Mouse (Mus musculus): ENCODE data around the gene Sp7. TPM values are rescaled to one million over a fixed set of nuclear protein-coding genes. Genes with fewer than 3 reads are reported as not detected.

The Sp7 gene
- polyA plus RNA-seq, 1 experiment from 2014 or later: 1.0 TPM

DNA sequence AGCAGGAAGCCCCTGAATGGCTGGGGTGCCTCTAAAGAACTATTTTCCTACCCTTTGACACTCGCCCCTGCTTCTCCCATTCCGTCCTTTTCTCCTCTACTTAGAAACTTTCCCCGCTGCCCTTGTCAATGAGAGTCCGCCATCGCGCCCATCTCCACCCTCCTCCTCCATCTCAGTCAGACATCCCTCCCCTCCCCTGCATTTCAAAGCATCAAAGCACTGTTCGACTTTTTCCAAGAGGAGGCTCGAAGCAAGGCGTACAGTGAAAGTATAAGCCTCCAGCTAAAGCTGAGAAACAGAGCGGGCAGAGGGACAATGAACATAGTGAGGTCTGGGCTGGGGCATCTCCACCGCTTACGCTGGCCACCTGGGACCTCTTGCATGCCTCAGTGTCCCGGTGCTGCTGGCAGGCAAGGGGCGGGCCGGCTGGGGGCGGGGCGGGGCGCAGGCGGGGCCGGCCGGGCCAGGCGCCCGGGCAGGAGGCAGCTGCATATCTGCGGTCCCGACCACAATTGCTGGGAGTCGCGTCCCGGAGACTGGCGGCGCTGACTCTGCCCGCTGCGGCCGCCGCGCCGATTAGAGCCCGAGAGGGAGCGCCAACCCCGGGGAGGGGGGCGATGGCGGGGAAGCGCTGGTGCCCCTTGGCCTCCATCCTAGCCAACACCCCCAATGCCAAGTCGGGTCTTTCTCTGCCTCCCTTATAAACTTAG, 9.6 kb upstream of the Sp7 start:
- WGBS: under 1% methylated on average over 43 of the region's 43 CpGs
- peak; percentile 75 for DNase-seq (ENCODE audit: low spot score)
- peak overlapping the region; percentile 80 for H3K4me3 ChIP-seq
- H3K27ac ChIP-seq: peak overlapping the region; percentile 89
- peaks cover 30% of the 10 kb centered on the region for H3K4me1 ChIP-seq (replicated peaks)
- no peaks in the 10 kb centered on the region for H3K9me3 ChIP-seq
- peaks cover 28% of the 10 kb centered on the region for H3K27me3 ChIP-seq (ENCODE audit: insufficient read depth, poor library complexity, severe bottlenecking)
- H3K36me3 ChIP-seq: no peaks in the 10 kb centered on the region

DNA sequence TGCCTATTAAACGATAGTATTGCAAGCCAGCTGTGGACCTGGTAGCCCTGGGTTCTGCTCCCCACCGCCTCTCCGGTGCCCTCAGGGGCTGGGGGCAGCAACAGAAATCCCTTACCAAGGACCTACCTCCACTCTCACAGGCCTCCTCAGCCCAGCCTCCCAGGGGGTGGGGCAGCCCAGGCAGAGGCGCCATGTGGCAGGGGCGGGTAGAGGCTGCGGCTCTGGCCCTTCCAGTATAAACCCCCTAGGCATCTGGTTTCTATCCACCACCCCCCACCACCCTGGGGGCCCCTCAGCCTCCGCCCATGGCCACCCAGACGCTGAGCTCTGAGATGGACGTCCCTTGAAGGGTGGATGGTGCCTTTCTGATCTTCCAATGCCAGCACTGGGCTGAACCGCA, 3.7 kb upstream of the Sp7 start:
- peak overlapping the region; percentile 71 for H3K27ac ChIP-seq
- peak; percentile 41 for DNase-seq (ENCODE audit: low spot score)
- peaks cover 39% of the 10 kb centered on the region for H3K4me1 ChIP-seq (replicated peaks)
- H3K27me3 ChIP-seq (ENCODE audit: insufficient read depth, poor library complexity, severe bottlenecking): peaks cover 69% of the 10 kb centered on the region
- no peaks in the 10 kb centered on the region for H3K36me3 ChIP-seq
- H3K4me3 ChIP-seq: peak overlapping the region; percentile 21
- H3K9me3 ChIP-seq: no peaks in the 10 kb centered on the region
- 5% methylated on average over 10 of the region's 10 CpGs for WGBS

DNA sequence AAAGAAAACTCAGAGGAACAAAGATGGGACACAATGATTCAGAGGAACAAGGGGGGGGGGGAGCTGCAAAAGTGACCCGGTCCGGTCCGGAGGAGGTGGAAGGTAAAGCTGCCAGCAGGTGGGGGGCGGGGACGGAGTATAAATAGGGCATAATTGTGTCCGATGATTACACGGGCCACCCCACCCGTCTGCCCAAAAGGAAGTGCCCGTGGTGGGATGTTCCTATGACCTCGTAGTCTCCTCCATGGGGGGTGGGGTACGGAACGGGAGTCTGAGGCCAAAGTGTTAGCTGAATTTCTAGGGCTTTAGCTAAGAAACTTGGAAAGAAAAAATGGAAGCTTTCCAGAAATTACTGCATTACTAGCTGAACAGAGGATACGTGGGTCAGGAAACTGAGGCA, 3.0 kb upstream of the Sp7 start:
- 8% methylated on average over 13 of the region's 13 CpGs for WGBS
- no peak for DNase-seq (ENCODE audit: low spot score)
- 0 out of 2 replicates have a peak overlapping the region, but pooled peaks have one; percentile 21 for H3K4me3 ChIP-seq

DNA sequence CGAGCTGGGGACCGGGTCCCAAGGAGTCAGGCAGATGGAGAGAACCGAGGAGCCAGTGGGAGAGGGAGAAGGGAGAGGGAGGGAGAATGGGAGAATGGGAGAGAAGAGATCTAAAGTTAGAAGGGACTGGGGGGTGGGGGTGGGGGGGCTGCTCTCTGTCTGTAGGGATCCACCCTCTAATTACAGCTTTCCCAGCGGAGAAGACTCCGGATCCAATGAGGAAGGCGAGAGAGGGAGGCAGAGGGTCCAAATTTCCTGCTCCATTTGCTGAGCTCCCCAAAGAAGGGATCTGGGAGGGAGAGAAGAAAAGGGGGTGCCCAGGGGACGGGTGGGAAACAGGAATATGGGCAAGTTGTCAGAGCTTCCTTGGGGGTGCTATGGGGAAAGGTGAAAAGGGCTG, 744 bp downstream of the Sp7 start:
- peaks cover 87% of the 10 kb centered on the region for H3K27me3 ChIP-seq (ENCODE audit: insufficient read depth, poor library complexity, severe bottlenecking)
- H3K4me1 ChIP-seq (replicated peaks): peaks cover 48% of the 10 kb centered on the region
- peak overlapping the region; percentile 45 for H3K4me3 ChIP-seq
- no peaks in the 10 kb centered on the region for H3K9me3 ChIP-seq
- H3K27ac ChIP-seq: peak overlapping the region; percentile 79
- WGBS: 5% methylated on average over 7 of the region's 7 CpGs
- no peaks in the 10 kb centered on the region for H3K36me3 ChIP-seq
- DNase-seq (ENCODE audit: low spot score): no peak

More for the DNA sequence above, 3.0 kb upstream of the Sp7 start:
- H3K27ac ChIP-seq: no peak overlapping the region
- H3K9me3 ChIP-seq: no peaks in the 10 kb centered on the region
- H3K36me3 ChIP-seq: no peaks in the 10 kb centered on the region
- peaks cover 69% of the 10 kb centered on the region for H3K27me3 ChIP-seq (ENCODE audit: insufficient read depth, poor library complexity, severe bottlenecking)
- H3K4me1 ChIP-seq (replicated peaks): peaks cover 43% of the 10 kb centered on the region

DNA sequence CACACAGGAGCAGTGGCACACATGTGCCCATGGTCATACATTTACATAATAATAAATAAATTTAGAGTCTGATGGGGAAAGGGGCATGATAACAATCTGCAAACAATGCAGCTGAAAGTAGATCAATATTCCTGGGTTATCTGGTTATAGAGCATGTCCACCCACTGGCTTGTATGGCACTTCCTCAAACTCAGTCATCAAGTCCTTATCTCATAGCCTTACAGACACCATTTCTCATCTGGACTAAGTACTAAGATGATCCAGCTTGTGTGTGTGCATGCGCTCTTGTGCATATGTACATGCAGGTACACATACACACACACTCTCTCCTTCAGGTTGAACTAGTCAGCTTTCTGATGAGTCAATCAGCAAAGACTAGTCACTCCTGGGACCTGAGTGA, 2.3 kb downstream of the Sp7 start:
- Histone ChIP-seq H3K4me1 (replicated peaks) (peaks cover 34% of the 10 kb centered on the region), H3K27me3 (ENCODE audit: insufficient read depth, poor library complexity, severe bottlenecking) (peaks cover 79% of the 10 kb centered on the region), H3K36me3 (no peaks in the 10 kb centered on the region), H3K4me3 (no peak overlapping the region), H3K9me3 (no peaks in the 10 kb centered on the region), H3K27ac (no peak overlapping the region)
- no peak for DNase-seq (ENCODE audit: low spot score)
- WGBS: 100% methylated on average over 1 of the region's 1 CpGs

DNA sequence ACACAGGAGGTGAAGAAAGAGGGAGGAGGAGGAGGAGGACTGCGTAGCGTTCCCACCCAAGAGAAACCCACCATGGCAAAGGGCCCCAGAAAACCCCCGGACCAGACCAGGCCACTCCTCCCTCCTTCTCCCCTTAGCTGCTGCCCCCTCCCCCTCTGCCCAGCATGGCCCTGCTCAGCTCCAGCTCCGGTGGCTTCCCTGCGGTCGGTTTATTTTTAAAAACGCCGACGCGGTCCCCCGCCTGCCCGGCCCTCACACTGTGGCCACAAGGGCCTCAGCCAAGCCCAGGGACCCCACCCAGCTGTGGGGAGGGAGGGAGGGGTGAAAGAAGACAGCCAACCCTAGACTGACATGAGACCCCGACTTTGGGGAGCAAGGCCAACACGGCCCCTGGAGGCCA, 4.3 kb downstream of the Sp7 start:
- Histone ChIP-seq H3K9me3 (no peaks in the 10 kb centered on the region), H3K4me1 (replicated peaks) (peaks cover 54% of the 10 kb centered on the region), H3K27ac (peak overlapping the region; percentile 80), H3K27me3 (ENCODE audit: insufficient read depth, poor library complexity, severe bottlenecking) (peaks cover 87% of the 10 kb centered on the region), H3K36me3 (no peaks in the 10 kb centered on the region), H3K4me3 (peak overlapping the region; percentile 37)
- peak; percentile 52 for DNase-seq (ENCODE audit: low spot score)
- WGBS: 10% methylated on average over 14 of the region's 14 CpGs

DNA sequence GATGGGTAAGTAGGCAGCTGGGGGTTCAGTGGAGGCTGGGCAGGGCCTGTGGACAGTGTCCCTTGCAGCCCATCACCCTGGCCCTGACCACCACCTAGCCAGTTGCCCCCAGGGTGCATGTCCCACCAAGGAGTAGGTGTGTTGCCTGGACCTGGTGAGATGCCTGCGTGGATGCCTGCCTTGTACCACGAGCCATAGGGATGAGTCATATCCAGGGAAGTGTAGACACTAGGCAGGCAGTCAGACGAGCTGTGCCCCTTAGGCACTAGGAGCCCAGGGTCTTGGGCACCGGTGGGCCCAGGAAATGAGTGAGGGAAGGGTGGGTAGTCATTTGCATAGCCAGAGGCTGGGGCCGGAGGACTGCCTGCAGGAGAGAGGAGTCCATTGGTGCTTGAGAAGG, 8.1 kb downstream of the Sp7 start:
- H3K36me3 ChIP-seq: no peaks in the 10 kb centered on the region
- peaks cover 69% of the 10 kb centered on the region for H3K27me3 ChIP-seq (ENCODE audit: insufficient read depth, poor library complexity, severe bottlenecking)
- peak overlapping the region; percentile 37 for H3K4me3 ChIP-seq
- no peaks in the 10 kb centered on the region for H3K9me3 ChIP-seq
- H3K27ac ChIP-seq: peak overlapping the region; percentile 77
- WGBS: 18% methylated on average over 5 of the region's 5 CpGs
- DNase-seq (ENCODE audit: low spot score): no peak
- H3K4me1 ChIP-seq (replicated peaks): peaks cover 65% of the 10 kb centered on the region

DNA sequence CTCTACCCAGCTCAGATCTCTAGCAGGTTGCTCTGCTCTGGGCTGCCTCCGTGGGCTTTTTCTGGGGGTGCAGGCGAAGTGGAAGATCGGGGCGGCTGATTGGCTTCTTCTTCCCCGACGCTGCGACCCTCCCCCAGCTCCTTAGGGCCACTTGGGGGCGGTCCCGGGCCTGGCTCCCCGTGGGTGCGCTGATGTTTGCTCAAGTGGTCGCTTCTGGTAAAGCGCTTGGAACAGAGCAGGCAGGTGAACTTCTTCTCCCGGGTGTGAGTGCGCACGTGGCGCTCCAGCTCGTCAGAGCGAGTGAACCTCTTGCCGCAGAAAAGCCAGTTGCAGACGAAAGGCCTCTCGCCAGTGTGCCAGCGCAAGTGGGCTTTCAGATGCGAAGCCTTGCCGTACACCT, 8.9 kb downstream of the Sp7 start:
- no peaks in the 10 kb centered on the region for H3K9me3 ChIP-seq
- H3K27me3 ChIP-seq (ENCODE audit: insufficient read depth, poor library complexity, severe bottlenecking): peaks cover 62% of the 10 kb centered on the region
- peaks cover 65% of the 10 kb centered on the region for H3K4me1 ChIP-seq (replicated peaks)
- H3K4me3 ChIP-seq: peak overlapping the region; percentile 37
- H3K36me3 ChIP-seq: no peaks in the 10 kb centered on the region
- peak overlapping the region; percentile 77 for H3K27ac ChIP-seq
- DNase-seq (ENCODE audit: low spot score): peak; percentile 46
- WGBS: 1% methylated on average over 25 of the region's 25 CpGs

DNA sequence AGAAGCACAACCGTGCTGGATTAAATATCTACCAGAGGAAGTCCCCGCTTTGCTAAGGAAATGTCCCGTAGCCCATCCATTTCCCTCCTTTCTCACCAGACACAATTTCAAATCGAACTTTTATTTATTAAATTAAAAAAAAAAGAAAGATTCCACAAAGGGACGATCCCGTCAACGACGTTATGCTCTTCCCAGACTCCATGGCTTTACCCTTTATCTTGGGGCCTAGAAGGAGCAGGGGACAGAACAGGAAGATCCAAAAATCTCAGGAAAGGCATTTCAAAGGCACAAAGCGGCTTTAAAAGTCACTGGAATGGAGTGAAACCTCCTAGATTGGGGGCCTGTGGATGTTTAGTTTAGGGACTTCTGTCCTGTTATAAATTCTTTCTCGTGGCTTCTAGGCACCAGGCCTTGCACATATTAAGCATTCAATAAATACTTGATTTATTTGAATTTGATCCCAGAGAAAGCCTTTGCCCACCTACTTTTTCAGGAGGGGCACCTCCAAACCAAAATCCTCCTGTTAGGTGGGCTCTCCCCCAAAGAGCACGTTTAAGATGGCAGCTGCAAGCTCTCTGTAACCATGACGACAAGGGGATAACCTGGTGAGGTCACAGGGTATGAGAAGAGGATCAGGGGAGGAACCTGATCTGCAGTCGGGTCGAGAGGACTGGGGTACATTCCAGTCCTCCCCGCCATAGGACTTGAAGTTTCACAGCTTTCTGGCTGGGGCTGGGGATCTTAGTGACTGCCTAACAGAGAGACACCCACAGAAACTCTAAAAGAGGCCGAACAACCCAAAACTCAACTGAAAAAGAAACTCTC, 10.3 kb downstream of the Sp7 start:
- peak; percentile 44 for DNase-seq (ENCODE audit: low spot score)
- Histone ChIP-seq H3K36me3 (no peaks in the 10 kb centered on the region), H3K4me3 (peak overlapping the region; percentile 65), H3K9me3 (no peaks in the 10 kb centered on the region), H3K27me3 (ENCODE audit: insufficient read depth, poor library complexity, severe bottlenecking) (peaks cover 50% of the 10 kb centered on the region), H3K27ac (peak overlapping the region; percentile 97), H3K4me1 (replicated peaks) (peaks cover 54% of the 10 kb centered on the region)
- 16% methylated on average over 16 of the region's 16 CpGs for WGBS

DNA sequence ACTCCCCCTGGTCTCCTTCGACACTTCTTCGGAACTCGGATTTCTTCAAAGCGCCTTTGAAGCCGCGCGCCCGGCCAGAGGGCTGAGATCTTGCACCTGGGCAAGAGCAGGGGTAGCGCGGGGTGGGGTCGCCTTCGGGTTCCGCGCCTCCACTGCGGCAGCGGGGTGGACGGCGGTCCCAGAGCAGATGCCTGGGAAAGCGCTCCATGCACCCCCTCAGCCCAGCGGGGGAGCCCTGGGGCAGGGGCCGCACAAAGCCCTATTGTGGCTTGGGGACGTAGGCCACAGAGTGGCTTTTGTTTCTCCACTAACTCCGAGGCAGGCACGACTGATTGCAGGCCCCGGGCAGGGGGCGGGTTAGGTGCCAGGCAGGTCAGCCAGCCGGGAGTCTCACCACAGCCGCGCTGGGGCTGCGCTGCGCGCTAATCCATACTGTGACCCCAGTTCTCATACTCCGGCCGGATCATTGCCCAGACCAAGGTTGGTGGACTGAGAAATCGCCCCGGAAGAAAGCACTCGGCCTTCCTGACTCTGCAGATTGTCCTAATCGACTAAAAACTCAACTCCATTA, 11.0 kb downstream of the Sp7 start:
- Histone ChIP-seq H3K36me3 (no peaks in the 10 kb centered on the region), H3K4me1 (replicated peaks) (peaks cover 57% of the 10 kb centered on the region)
- under 1% methylated on average over 38 of the region's 38 CpGs for WGBS

DNA sequence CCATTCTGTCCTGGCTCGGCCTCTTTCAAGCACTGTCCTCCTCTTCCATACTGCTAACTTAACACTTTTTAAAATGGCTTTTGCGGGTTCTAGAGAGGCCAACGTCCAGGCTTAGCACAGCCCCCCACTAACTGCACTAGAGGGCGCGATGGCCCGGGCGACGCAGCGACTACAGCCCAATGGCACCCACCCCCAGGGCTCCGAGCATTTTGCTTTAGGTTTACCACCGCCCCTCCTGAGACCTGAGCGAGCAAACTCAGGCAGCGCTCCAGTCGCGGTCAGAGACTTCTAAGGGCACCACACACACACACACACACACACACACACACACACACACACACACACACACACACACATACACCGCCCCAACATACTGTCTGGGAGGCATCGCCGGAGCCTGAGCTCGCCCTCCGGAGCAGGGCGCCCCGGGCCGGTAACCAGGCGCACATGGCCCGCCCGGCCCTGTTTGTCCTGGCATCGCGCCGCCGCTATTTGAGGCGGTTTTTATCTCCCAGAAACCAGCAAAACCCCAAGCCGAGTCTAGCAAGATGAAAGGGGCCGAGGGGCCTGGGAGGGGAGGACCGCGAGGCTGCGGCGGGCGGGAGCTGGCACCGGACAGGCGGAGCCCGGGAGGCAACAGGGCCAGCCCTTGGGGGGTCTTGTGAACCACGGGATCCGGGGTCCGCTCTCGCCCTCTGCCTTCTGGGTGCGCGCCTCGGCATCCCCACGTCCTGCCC, 11.7 kb downstream of the Sp7 start:
- DNase-seq (ENCODE audit: low spot score): peak; percentile 86
- H3K4me3 ChIP-seq: peak overlapping the region; percentile 65
- H3K4me1 ChIP-seq (replicated peaks): peaks cover 60% of the 10 kb centered on the region
- H3K27ac ChIP-seq: peak overlapping the region; percentile 97
- no peaks in the 10 kb centered on the region for H3K36me3 ChIP-seq
- under 1% methylated on average over 49 of the region's 49 CpGs for WGBS
- peaks cover 45% of the 10 kb centered on the region for H3K27me3 ChIP-seq (ENCODE audit: insufficient read depth, poor library complexity, severe bottlenecking)
- no peaks in the 10 kb centered on the region for H3K9me3 ChIP-seq

More for the DNA sequence above, 11.0 kb downstream of the Sp7 start:
- Histone ChIP-seq H3K27ac (peak overlapping the region; percentile 97), H3K9me3 (no peaks in the 10 kb centered on the region), H3K27me3 (ENCODE audit: insufficient read depth, poor library complexity, severe bottlenecking) (peaks cover 46% of the 10 kb centered on the region), H3K4me3 (peak overlapping the region; percentile 65)
- no peak for DNase-seq (ENCODE audit: low spot score)

DNA sequence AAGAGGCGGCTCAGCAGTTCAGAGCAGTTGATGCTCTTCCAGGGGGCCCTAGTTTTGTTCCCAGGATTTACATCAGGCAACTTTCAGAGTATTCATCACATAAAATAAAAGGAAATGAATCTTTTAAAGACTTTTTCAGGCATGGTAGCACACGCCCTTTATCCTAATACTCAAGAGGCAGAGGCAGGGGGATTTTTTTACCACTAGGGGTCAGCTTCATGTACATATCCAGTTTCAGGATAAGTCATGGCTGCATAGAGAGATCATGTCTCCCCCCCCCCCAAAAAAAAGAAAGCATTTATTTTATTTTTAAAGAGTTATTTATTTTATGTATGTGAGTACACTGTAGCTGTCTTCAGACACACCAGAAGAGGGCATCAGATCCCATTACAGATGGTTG, 13.0 kb downstream of the Sp7 start:
- WGBS: 80% methylated on average over 2 of the region's 2 CpGs
- DNase-seq (ENCODE audit: low spot score): no peak
- no peaks in the 10 kb centered on the region for H3K9me3 ChIP-seq
- peaks cover 66% of the 10 kb centered on the region for H3K4me1 ChIP-seq (replicated peaks)
- H3K27ac ChIP-seq: no peak overlapping the region
- H3K4me3 ChIP-seq: no peak overlapping the region
- peaks cover 32% of the 10 kb centered on the region for H3K27me3 ChIP-seq (ENCODE audit: insufficient read depth, poor library complexity, severe bottlenecking)
- no peaks in the 10 kb centered on the region for H3K36me3 ChIP-seq
